ENCODE assay signal across 8 mouse cellular contexts in the genomic region with DNA sequence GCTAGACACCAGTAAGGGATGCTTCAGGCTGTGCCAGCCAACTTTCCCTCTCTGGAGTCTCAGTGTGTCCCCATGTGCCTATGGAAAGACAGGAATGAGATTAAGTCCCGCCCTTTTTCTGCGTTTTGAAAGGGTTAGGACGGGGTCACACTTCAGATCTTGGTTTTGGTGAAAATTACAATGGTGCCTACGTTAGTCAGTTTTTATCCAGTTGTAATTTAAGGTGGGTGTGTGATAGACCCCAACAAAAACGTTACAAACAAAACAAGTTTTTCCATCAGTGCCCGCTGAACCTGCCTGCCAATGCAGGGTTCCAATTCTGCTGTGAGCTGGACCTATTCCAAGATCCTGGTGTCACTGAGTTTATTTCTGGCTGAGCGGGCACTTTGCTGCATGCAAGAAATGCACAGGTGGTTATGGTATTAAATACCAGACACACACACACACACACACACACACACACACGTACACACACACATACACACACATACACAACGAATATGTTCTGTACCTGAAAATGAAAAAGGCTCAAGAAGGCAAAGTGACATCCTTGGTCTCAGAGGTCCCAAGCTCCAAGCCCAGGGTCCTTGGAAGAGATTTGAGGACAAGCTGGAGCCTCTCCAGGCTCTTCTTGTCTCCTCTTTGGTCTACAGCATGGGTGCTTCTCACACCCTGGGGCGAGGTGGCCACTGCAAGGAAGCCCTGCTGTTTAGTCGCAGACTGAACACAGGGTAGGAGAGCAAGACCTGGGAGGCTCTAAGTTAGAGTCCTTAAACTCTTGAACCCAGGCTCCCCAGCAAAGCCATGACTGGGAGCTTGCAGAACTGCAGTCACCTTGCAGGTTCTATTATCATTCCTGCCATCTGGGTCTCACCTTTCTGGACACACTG. TPM values are rescaled to one million over a fixed set of nuclear protein-coding genes. Genes with fewer than 3 reads are reported as not detected.
DNase-seq lines count a peak whose midpoint lies in the region; ATAC-seq and TF ChIP-seq lines count a peak whose summit lies in the region.

No protein-coding gene starts in this region.

- H3K4me1 ChIP-seq in midbrain, postnatal 0 days (ENCODE audit: insufficient read depth, low read length): peaks cover 19% of the 10 kb centered on the region

- no peak for DNase-seq in gastrocnemius, adult 2 months
- no peak for DNase-seq in gastrocnemius, postnatal 4 days (ENCODE audit: low spot score in 2 of 2)
- DNase-seq in brain, embryonic 18.5 days (ENCODE audit: low read depth, low spot score): peak; percentile 14
- DNase-seq in heart, adult 8-10 months (ENCODE audit: low spot score): peak; percentile 33
- peak; percentile 60 for DNase-seq in kidney, postnatal 14 days
- peak; percentile 40 for DNase-seq in midbrain, postnatal 0 days (ENCODE audit: low spot score)
- DNase-seq in embryo, embryonic 10 days (ENCODE audit: low spot score): no peak
- DNase-seq in thymus, postnatal 14 days: no peak

- no peak; the same call in 1 of the 2 replicates for ATAC-seq in midbrain, postnatal 0 days (ENCODE audit: low FRiP score)

- WGBS in midbrain, postnatal 0 days: 27% methylated on average over 11 of the region's 11 CpGs

- H3K27ac ChIP-seq in gastrocnemius, adult 2 months: peak overlapping the region; percentile 99
- peak overlapping the region; percentile 94; the same call in 1 of the 2 replicates for H3K27ac ChIP-seq in midbrain, postnatal 0 days (ENCODE audit: low read depth, low read length)

- H3K4me2 ChIP-seq in midbrain, postnatal 0 days (ENCODE audit: low read depth, low read length, poor library complexity, severe bottlenecking): peak overlapping the region; percentile 98

- peak overlapping the region; percentile 91 for H3K9ac ChIP-seq in midbrain, postnatal 0 days (replicated peaks; ENCODE audit: low read length, poor library complexity, severe bottlenecking)

- no peaks in the 10 kb centered on the region for H3K36me3 ChIP-seq in midbrain, postnatal 0 days (ENCODE audit: insufficient read depth, low read length)

- H3K27me3 ChIP-seq in midbrain, postnatal 0 days (ENCODE audit: insufficient read depth, low read length): no peaks in the 10 kb centered on the region

- intact Hi-C loops in gastrocnemius, adult 2 months (cut with DNase I): no loop called here

- no peaks in the 10 kb centered on the region for H3K9me3 ChIP-seq in midbrain, postnatal 0 days (ENCODE audit: low read length)

- TF ChIP-seq CTCF in gastrocnemius, adult 2 months (IDR thresholded peaks at IDR 0.05): no peak
- TF ChIP-seq CTCF in midbrain, postnatal 0 days (IDR thresholded peaks at IDR 0.05): no peak

- H3K4me3 ChIP-seq in gastrocnemius, adult 2 months: peak overlapping the region; percentile 79
- H3K4me3 ChIP-seq in midbrain, postnatal 0 days (ENCODE audit: low read depth, low read length): peak overlapping the region; percentile 96

RNA-seq across cellular contexts. Expression of gene Brd3, which starts 30.9 kb away (rescaled TPM):
- 10 to 100 TPM; 20.8 to 32.2 TPM for total RNA-seq in gastrocnemius, adult 2 months (2021)
- 100 to 1,000 TPM; 103 to 109 TPM for total RNA-seq in gastrocnemius, postnatal 4 days (2021)
- 10 to 100 TPM; 27.4 to 28.6 (median 28.3) TPM for total RNA-seq in heart, adult 8-10 months (2022)
- total RNA-seq in midbrain, postnatal 0 days (2014; rRNA removed): 43.8 and 54.7 TPM in 2 replicates
- polyA plus RNA-seq in midbrain, postnatal 0 days (2015; fragmentation: Nextera tagmentation; extraction: Ambion mirVana): 124 TPM in 2 replicates

RNA-seq across cellular contexts. Expression of gene Brd3os, which starts 34.4 kb away (rescaled TPM):
- total RNA-seq in gastrocnemius, adult 2 months (2021): 1 to 10 TPM in 1 of 2 experiments, under 1 TPM in 1; 0.61 to 1.0 TPM
- total RNA-seq in gastrocnemius, postnatal 4 days (2021): 1 to 10 TPM; 1.6 to 2.9 TPM
- 1 to 10 TPM; 1.2 to 2.0 (median 1.9) TPM for total RNA-seq in heart, adult 8-10 months (2022)
- total RNA-seq in midbrain, postnatal 0 days (2014; rRNA removed): 32.9 and 44.2 TPM in 2 replicates
- polyA plus RNA-seq in midbrain, postnatal 0 days (2015; fragmentation: Nextera tagmentation; extraction: Ambion mirVana): 42.5 and 47.4 TPM in 2 replicates

RNA-seq across cellular contexts. Expression of gene Wdr5, which starts 38.4 kb away (rescaled TPM):
- total RNA-seq in gastrocnemius, adult 2 months (2021): 10 to 100 TPM; 18.8 to 21.3 TPM
- 10 to 100 TPM; 36.4 to 39.2 TPM for total RNA-seq in gastrocnemius, postnatal 4 days (2021)
- 10 to 100 TPM; 22.0 to 25.5 (median 23.5) TPM for total RNA-seq in heart, adult 8-10 months (2022)
- 48.9 and 50.1 TPM in 2 replicates for total RNA-seq in midbrain, postnatal 0 days (2014; rRNA removed)
- 34.5 and 35.4 TPM in 2 replicates for polyA plus RNA-seq in midbrain, postnatal 0 days (2015; fragmentation: Nextera tagmentation; extraction: Ambion mirVana)

RNA-seq across cellular contexts. Expression of gene Vav2, which starts 49.7 kb away (rescaled TPM):
- total RNA-seq in gastrocnemius, adult 2 months (2021): 1 to 10 TPM; 2.0 to 4.3 TPM
- 10 to 100 TPM; 11.2 to 11.6 TPM for total RNA-seq in gastrocnemius, postnatal 4 days (2021)
- 10 to 100 TPM in 3 of 4 experiments, 1 to 10 TPM in 1; 8.2 to 13.1 (median 12.1) TPM for total RNA-seq in heart, adult 8-10 months (2022)
- total RNA-seq in midbrain, postnatal 0 days (2014; rRNA removed): 33.6 and 34.8 TPM in 2 replicates
- 6.4 TPM in 2 replicates for polyA plus RNA-seq in midbrain, postnatal 0 days (2015; fragmentation: Nextera tagmentation; extraction: Ambion mirVana)

Comparison
In these comparisons a context has a peak if more than half of its experiments do, and no peak if none do; other contexts are left out.
1. DNase-seq: peak in brain, embryonic 18.5 days (single experiment), heart, adult 8-10 months (single experiment), kidney, postnatal 14 days (single experiment) and midbrain, postnatal 0 days (single experiment); none in gastrocnemius, adult 2 months (single experiment), gastrocnemius, postnatal 4 days (0 of 2), embryo, embryonic 10 days (single experiment) and thymus, postnatal 14 days (single experiment).